Mouse (Mus musculus): ENCODE measurements at regions not wholly inside any gene's neighbourhood (a gene's known extent, or its start where the extent isn't known, plus 50 kb on each side); places are given as distances from the start of the nearest gene placed in this dataset.
A peak's percentile ranks its signal among the peaks of the same experiment; 100 is the strongest.

DNA sequence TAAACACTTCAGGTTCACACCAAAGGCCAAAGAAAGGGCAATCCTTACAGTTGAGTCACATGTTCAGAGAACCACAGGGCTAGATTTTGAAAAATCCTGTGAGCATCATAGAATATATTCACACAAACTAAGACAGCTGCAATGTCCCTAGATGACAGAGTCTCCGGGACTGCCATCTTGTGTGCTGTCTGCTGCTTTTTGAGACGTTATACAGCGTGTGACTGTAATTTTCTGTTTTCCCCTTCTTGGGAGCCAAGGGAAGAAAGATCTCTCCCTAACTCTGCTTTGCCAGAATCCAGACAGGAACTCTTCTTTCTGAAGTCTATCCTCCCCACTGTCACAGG, 109.1 kb upstream of the Arhgap5 start:
- H3K4me1 ChIP-seq (ENCODE audit: control insufficient read depth, insufficient read depth, low read length) = no peaks in the 10 kb centered on the region
- H3K9me3 ChIP-seq (replicated peaks; ENCODE audit: control insufficient read depth, low read length) = no peaks in the 10 kb centered on the region
- H3K27ac ChIP-seq (replicated peaks; ENCODE audit: low read depth, low read length) = no peak overlapping the region
- H3K4me3 ChIP-seq (ENCODE audit: low read depth, low read length) = no peak overlapping the region
- no peaks in the 10 kb centered on the region for H3K36me3 ChIP-seq (replicated peaks; ENCODE audit: control insufficient read depth, insufficient read depth, low read depth, low read length)
- H3K27me3 ChIP-seq (ENCODE audit: control insufficient read depth, insufficient read depth, low read length) = no peaks in the 10 kb centered on the region
- no peak overlapping the region for H3K9ac ChIP-seq (replicated peaks; ENCODE audit: low read length)
- DNase-seq (ENCODE audit: low spot score) = no peak
- 88% methylated on average over 3 of the region's 3 CpGs for WGBS
- no peak for ATAC-seq (replicated peaks; ENCODE audit: insufficient number of reproducible peaks, low FRiP score, low TSS enrichment, low read depth)
- H3K4me2 ChIP-seq (ENCODE audit: low read depth, low read length) = no peak overlapping the region

DNA sequence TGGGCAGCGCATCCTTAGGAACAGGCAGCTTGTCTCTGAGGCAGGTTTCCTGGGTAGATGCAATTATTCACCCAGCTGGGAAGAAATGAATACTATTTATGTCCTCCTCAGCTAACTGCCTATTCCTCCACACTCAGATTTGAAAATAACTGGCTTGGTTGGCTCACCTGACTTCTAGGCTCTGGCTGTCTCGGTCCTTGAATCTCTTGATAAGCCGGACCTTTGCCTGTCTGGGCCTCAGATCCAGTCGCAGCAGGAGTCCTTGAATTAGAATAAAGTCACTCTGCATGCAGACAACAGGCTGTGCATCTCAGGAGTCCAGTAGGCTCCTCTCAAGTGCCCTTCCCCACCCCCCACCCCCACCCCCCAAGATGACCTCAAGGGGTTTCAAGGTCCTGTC, 108.7 kb upstream of the Arhgap5 start:
- no peak overlapping the region for H3K4me3 ChIP-seq (ENCODE audit: low read depth, low read length)
- no peaks in the 10 kb centered on the region for H3K4me1 ChIP-seq (ENCODE audit: control insufficient read depth, insufficient read depth, low read length)
- DNase-seq (ENCODE audit: low spot score) (no peak), ATAC-seq (replicated peaks; ENCODE audit: insufficient number of reproducible peaks, low FRiP score, low TSS enrichment, low read depth) (no peak; the same call in 1 of the 2 replicates)
- H3K4me2 ChIP-seq (ENCODE audit: low read depth, low read length) = no peak overlapping the region
- no peaks in the 10 kb centered on the region for H3K36me3 ChIP-seq (replicated peaks; ENCODE audit: control insufficient read depth, insufficient read depth, low read depth, low read length)
- no peak overlapping the region for H3K9ac ChIP-seq (replicated peaks; ENCODE audit: low read length)
- no peaks in the 10 kb centered on the region for H3K9me3 ChIP-seq (replicated peaks; ENCODE audit: control insufficient read depth, low read length)
- no peak overlapping the region for H3K27ac ChIP-seq (replicated peaks; ENCODE audit: low read depth, low read length)
- WGBS = 52% methylated on average over 4 of the region's 4 CpGs
- no peaks in the 10 kb centered on the region for H3K27me3 ChIP-seq (ENCODE audit: control insufficient read depth, insufficient read depth, low read length)

DNA sequence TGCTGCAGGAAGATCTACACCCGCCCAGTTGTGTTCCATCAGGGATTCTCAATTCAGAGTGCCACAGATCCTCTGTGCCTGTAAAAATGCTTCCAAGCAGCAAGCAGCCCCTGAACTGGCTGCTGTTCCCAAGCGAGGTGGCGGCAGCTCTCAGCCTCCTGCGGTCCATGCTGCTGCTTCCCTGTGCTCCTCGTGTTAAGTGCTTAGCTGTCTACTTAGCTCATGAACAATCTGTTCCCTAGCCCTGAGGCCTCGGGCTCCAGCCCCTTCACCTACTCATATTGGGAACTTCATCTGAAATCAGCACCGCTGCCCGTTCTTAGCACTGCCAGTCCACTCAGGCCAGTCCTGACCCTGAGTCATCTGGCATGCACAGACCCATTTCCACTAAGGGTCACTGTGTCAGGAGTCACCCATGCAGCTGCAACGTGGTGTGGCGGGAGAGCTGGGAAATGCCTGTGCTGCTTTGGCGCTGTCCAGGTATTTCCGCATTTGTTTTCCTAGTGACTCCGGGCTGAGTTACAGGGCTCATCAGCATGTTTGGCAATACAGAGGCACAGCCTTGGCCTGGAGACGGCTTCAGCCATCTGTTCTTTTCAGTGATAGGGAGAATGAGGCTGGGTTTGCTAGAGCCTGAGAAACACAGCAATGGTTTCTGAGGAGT, 107.5 kb upstream of the Arhgap5 start:
- no peak overlapping the region for H3K4me2 ChIP-seq (ENCODE audit: low read depth, low read length)
- H3K4me3 ChIP-seq (ENCODE audit: low read depth, low read length) = no peak overlapping the region
- ATAC-seq (replicated peaks; ENCODE audit: insufficient number of reproducible peaks, low FRiP score, low TSS enrichment, low read depth) (no peak), DNase-seq (ENCODE audit: low spot score) (peak; percentile 18)
- H3K9me3 ChIP-seq (replicated peaks; ENCODE audit: control insufficient read depth, low read length) = no peaks in the 10 kb centered on the region
- H3K27ac ChIP-seq (replicated peaks; ENCODE audit: low read depth, low read length) = no peak overlapping the region
- H3K36me3 ChIP-seq (replicated peaks; ENCODE audit: control insufficient read depth, insufficient read depth, low read depth, low read length) = no peaks in the 10 kb centered on the region
- H3K27me3 ChIP-seq (ENCODE audit: control insufficient read depth, insufficient read depth, low read length) = no peaks in the 10 kb centered on the region
- 44% methylated on average over 14 of the region's 14 CpGs for WGBS
- no peak overlapping the region for H3K9ac ChIP-seq (replicated peaks; ENCODE audit: low read length)
- no peaks in the 10 kb centered on the region for H3K4me1 ChIP-seq (ENCODE audit: control insufficient read depth, insufficient read depth, low read length)

DNA sequence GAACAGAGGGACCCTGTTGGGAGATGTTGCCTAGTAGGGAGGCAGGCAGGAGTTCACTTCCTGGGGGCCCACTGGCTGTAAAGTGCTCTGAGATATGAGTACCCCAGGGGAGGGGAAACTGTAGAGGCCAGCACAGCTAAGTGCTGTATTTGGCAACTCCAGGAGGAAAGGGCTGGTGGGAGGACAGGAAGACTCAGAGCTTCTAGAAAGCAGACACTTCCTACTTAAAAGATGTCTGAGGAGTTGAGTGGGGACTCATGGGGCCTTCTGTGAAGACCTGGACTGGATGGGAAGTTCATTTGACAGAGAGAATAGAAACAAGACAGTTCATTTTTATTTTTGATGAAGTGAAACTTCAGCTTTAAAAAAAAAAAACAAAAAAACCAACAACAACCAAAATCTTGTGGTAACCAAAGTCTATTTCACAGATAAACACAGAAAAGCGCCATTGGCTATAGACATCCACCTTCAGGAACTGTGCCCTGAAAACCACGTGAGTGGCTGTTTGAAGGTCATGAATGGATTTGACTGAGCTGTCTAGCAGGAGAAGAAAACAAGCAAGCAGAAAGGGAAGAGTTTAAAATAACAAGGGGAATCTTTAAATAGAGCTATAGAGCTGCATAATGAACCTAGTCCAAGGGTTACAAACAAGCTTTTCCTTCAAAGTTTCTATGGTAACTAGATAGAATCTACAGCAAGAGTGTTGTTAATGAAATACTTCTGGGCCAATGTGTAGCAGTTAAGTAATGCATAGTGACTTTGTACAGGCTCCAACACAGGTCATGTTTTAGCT, 105.9 kb upstream of the Arhgap5 start:
- no peak for DNase-seq (ENCODE audit: low spot score)
- H3K9ac ChIP-seq (replicated peaks; ENCODE audit: low read length) = no peak overlapping the region
- H3K27me3 ChIP-seq (ENCODE audit: control insufficient read depth, insufficient read depth, low read length) = no peaks in the 10 kb centered on the region
- H3K4me2 ChIP-seq (ENCODE audit: low read depth, low read length) = no peak overlapping the region
- no peak for ATAC-seq (replicated peaks; ENCODE audit: insufficient number of reproducible peaks, low FRiP score, low TSS enrichment, low read depth)
- no peaks in the 10 kb centered on the region for H3K9me3 ChIP-seq (replicated peaks; ENCODE audit: control insufficient read depth, low read length)
- no peak overlapping the region for H3K4me3 ChIP-seq (ENCODE audit: low read depth, low read length)
- no peaks in the 10 kb centered on the region for H3K4me1 ChIP-seq (ENCODE audit: control insufficient read depth, insufficient read depth, low read length)
- 68% methylated on average over 2 of the region's 2 CpGs for WGBS
- H3K36me3 ChIP-seq (replicated peaks; ENCODE audit: control insufficient read depth, insufficient read depth, low read depth, low read length) = no peaks in the 10 kb centered on the region
- H3K27ac ChIP-seq (replicated peaks; ENCODE audit: low read depth, low read length) = no peak overlapping the region

DNA sequence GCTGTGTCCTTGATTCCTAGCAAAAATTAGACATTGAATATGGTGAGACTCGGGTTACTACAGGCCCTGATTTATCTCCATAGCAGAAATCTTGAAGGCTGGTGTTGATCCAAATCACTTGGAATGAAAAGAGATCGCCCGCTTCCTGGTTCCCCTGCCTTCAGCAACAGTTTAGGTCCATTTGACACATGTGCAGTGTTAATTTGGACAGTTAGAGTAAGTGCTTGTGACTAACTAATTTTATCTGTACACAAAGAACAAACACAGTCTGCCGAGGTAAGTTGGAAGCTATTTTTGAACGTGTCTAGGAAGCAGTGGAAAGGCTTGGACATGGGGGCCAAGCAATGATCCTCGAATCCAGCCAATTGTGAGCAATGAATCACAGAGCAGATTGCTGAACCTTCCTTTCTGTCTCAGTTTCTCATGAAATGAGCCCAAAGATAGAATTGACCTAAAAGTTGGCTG, 105.2 kb upstream of the Arhgap5 start:
- DNase-seq (ENCODE audit: low spot score) (no peak), ATAC-seq (replicated peaks; ENCODE audit: insufficient number of reproducible peaks, low FRiP score, low TSS enrichment, low read depth) (no peak)
- Histone ChIP-seq H3K27ac (replicated peaks; ENCODE audit: low read depth, low read length) (no peak overlapping the region), H3K9ac (replicated peaks; ENCODE audit: low read length) (no peak overlapping the region), H3K9me3 (replicated peaks; ENCODE audit: control insufficient read depth, low read length) (no peaks in the 10 kb centered on the region), H3K27me3 (ENCODE audit: control insufficient read depth, insufficient read depth, low read length) (no peaks in the 10 kb centered on the region), H3K36me3 (replicated peaks; ENCODE audit: control insufficient read depth, insufficient read depth, low read depth, low read length) (no peaks in the 10 kb centered on the region), H3K4me1 (ENCODE audit: control insufficient read depth, insufficient read depth, low read length) (no peaks in the 10 kb centered on the region), H3K4me3 (ENCODE audit: low read depth, low read length) (no peak overlapping the region), H3K4me2 (ENCODE audit: low read depth, low read length) (no peak overlapping the region)
- 75% methylated on average over 6 of the region's 6 CpGs for WGBS

- Histone ChIP-seq H3K9me3 (replicated peaks; ENCODE audit: control insufficient read depth, low read length) (no peaks in the 10 kb centered on the region), H3K9ac (replicated peaks; ENCODE audit: low read length) (no peak overlapping the region), H3K27me3 (ENCODE audit: control insufficient read depth, insufficient read depth, low read length) (no peaks in the 10 kb centered on the region), H3K4me3 (ENCODE audit: low read depth, low read length) (no peak overlapping the region), H3K4me1 (ENCODE audit: control insufficient read depth, insufficient read depth, low read length) (no peaks in the 10 kb centered on the region), H3K27ac (replicated peaks; ENCODE audit: low read depth, low read length) (no peak overlapping the region), H3K36me3 (replicated peaks; ENCODE audit: control insufficient read depth, insufficient read depth, low read depth, low read length) (no peaks in the 10 kb centered on the region), H3K4me2 (ENCODE audit: low read depth, low read length) (no peak overlapping the region)
- WGBS = 85% methylated on average over 3 of the region's 3 CpGs
- DNase-seq (ENCODE audit: low spot score) (no peak), ATAC-seq (replicated peaks; ENCODE audit: insufficient number of reproducible peaks, low FRiP score, low TSS enrichment, low read depth) (no peak)
Measured at GRCm38 (mm10) chr12:52400099-52400498, 103.7 kb upstream of the Arhgap5 start.

- Histone ChIP-seq H3K4me2 (ENCODE audit: low read depth, low read length) (no peak overlapping the region), H3K27me3 (ENCODE audit: control insufficient read depth, insufficient read depth, low read length) (no peaks in the 10 kb centered on the region), H3K4me3 (ENCODE audit: low read depth, low read length) (no peak overlapping the region), H3K9me3 (replicated peaks; ENCODE audit: control insufficient read depth, low read length) (no peaks in the 10 kb centered on the region), H3K36me3 (replicated peaks; ENCODE audit: control insufficient read depth, insufficient read depth, low read depth, low read length) (no peaks in the 10 kb centered on the region), H3K4me1 (ENCODE audit: control insufficient read depth, insufficient read depth, low read length) (no peaks in the 10 kb centered on the region), H3K9ac (replicated peaks; ENCODE audit: low read length) (no peak overlapping the region), H3K27ac (replicated peaks; ENCODE audit: low read depth, low read length) (no peak overlapping the region)
- DNase-seq (ENCODE audit: low spot score) (no peak), ATAC-seq (replicated peaks; ENCODE audit: insufficient number of reproducible peaks, low FRiP score, low TSS enrichment, low read depth) (no peak)
- 92% methylated on average over 4 of the region's 4 CpGs for WGBS
Measured at GRCm38 (mm10) chr12:52402711-52403110, 101.1 kb upstream of the Arhgap5 start.

DNA sequence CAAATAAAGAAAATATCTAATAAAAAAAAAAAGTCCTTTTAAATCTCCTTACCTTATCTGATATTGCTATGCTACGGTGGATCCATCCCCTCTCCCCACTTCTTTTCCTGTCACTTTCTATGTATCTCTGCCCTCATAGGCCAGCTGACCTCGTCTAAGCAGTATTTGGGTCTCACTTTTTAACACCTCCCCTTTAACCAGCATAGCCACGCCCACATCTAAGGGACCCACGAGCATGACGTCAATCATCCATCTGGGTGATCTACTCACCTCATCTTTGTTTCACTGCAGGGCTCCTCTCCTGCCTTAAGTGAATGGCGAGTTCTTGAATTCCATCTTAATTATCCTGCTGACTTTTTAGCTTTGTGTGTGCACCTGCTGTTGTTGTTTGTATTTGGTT, 97.4 kb upstream of the Arhgap5 start:
- no peak overlapping the region for H3K9ac ChIP-seq (replicated peaks; ENCODE audit: low read length)
- H3K27ac ChIP-seq (replicated peaks; ENCODE audit: low read depth, low read length) = no peak overlapping the region
- H3K4me2 ChIP-seq (ENCODE audit: low read depth, low read length) = no peak overlapping the region
- H3K27me3 ChIP-seq (ENCODE audit: control insufficient read depth, insufficient read depth, low read length) = no peaks in the 10 kb centered on the region
- H3K4me3 ChIP-seq (ENCODE audit: low read depth, low read length) = no peak overlapping the region
- ATAC-seq (replicated peaks; ENCODE audit: insufficient number of reproducible peaks, low FRiP score, low TSS enrichment, low read depth) (no peak), DNase-seq (ENCODE audit: low spot score) (no peak)
- H3K9me3 ChIP-seq (replicated peaks; ENCODE audit: control insufficient read depth, low read length) = no peaks in the 10 kb centered on the region
- no peaks in the 10 kb centered on the region for H3K36me3 ChIP-seq (replicated peaks; ENCODE audit: control insufficient read depth, insufficient read depth, low read depth, low read length)
- no peaks in the 10 kb centered on the region for H3K4me1 ChIP-seq (ENCODE audit: control insufficient read depth, insufficient read depth, low read length)
- WGBS = 79% methylated on average over 6 of the region's 6 CpGs
